Mouse (Mus musculus): Measurements from ENCODE around the gene Glrx5. TPM values are rescaled to one million over a fixed set of nuclear protein-coding genes. Genes with fewer than 3 reads are reported as not detected.
A peak's percentile ranks its signal among the peaks of the same experiment; 100 is the strongest.

Gene Glrx5
- polyA plus RNA-seq, 1 experiment = 69.7 TPM

- Histone ChIP-seq H3K4me3 (ENCODE audit: insufficient read depth, low read length) (no peak overlapping the region), H3K4me1 (ENCODE audit: control insufficient read depth, insufficient read depth, low read length) (no peaks in the 10 kb centered on the region), H3K27ac (ENCODE audit: insufficient read depth, low read length) (no peak overlapping the region)
- TF ChIP-seq POLR2A (IDR thresholded peaks at IDR 0.05; ENCODE audit: extremely low read depth, insufficient read depth, low read length) = no peak
- no peak for TF ChIP-seq CTCF (IDR thresholded peaks at IDR 0.05; ENCODE audit: extremely low read depth, insufficient read depth, low read length)
Observed at GRCm38 (mm10) chr12:105025947-105026586, 6.4 kb upstream of the Glrx5 start.

GRCm38 (mm10) chr12:105027323-105027991 is 5.0 kb upstream of the Glrx5 start:
- H3K4me3 ChIP-seq (ENCODE audit: insufficient read depth, low read length) = no peak overlapping the region
- no peak overlapping the region for H3K27ac ChIP-seq (ENCODE audit: insufficient read depth, low read length)
- peak; percentile 70 for TF ChIP-seq CTCF (IDR thresholded peaks at IDR 0.05; ENCODE audit: extremely low read depth, insufficient read depth, low read length)
- TF ChIP-seq POLR2A (IDR thresholded peaks at IDR 0.05; ENCODE audit: extremely low read depth, insufficient read depth, low read length) = no peak
- H3K4me1 ChIP-seq (ENCODE audit: control insufficient read depth, insufficient read depth, low read length) = no peaks in the 10 kb centered on the region

- no peak overlapping the region for H3K4me3 ChIP-seq (ENCODE audit: insufficient read depth, low read length)
- TF ChIP-seq CTCF (IDR thresholded peaks at IDR 0.05; ENCODE audit: extremely low read depth, insufficient read depth, low read length) (no peak), POLR2A (IDR thresholded peaks at IDR 0.05; ENCODE audit: extremely low read depth, insufficient read depth, low read length) (no peak)
- H3K27ac ChIP-seq (ENCODE audit: insufficient read depth, low read length) = no peak overlapping the region
- H3K4me1 ChIP-seq (ENCODE audit: control insufficient read depth, insufficient read depth, low read length) = no peaks in the 10 kb centered on the region; the same call in 1 of the 2 replicates
Observed at GRCm38 (mm10) chr12:105029890-105030289, 2.6 kb upstream of the Glrx5 start.

- Histone ChIP-seq H3K4me3 (ENCODE audit: insufficient read depth, low read length) (peak overlapping the region; percentile 52), H3K4me1 (ENCODE audit: control insufficient read depth, insufficient read depth, low read length) (no peaks in the 10 kb centered on the region; the same call in 1 of the 2 replicates), H3K27ac (ENCODE audit: insufficient read depth, low read length) (no peak overlapping the region)
- TF ChIP-seq CTCF (IDR thresholded peaks at IDR 0.05; ENCODE audit: extremely low read depth, insufficient read depth, low read length) (no peak), POLR2A (IDR thresholded peaks at IDR 0.05; ENCODE audit: extremely low read depth, insufficient read depth, low read length) (no peak)
Observed at GRCm38 (mm10) chr12:105031081-105032058, 1.1 kb upstream of the Glrx5 start.

GRCm38 (mm10) chr12:105032832-105033775 is 616 bp downstream of the Glrx5 start:
- peak overlapping the region; percentile 81 for H3K4me3 ChIP-seq (ENCODE audit: insufficient read depth, low read length)
- 0 out of 2 replicates have a peak overlapping the region, but pooled peaks have one; percentile 5 for H3K27ac ChIP-seq (ENCODE audit: insufficient read depth, low read length)
- TF ChIP-seq CTCF (IDR thresholded peaks at IDR 0.05; ENCODE audit: extremely low read depth, insufficient read depth, low read length) (no peak), POLR2A (IDR thresholded peaks at IDR 0.05; ENCODE audit: extremely low read depth, insufficient read depth, low read length) (no peak)
- H3K4me1 ChIP-seq (ENCODE audit: control insufficient read depth, insufficient read depth, low read length) = no peaks in the 10 kb centered on the region; the same call in 1 of the 2 replicates

GRCm38 (mm10) chr12:105034130-105034769 is 1.8 kb downstream of the Glrx5 start:
- H3K4me1 ChIP-seq (ENCODE audit: control insufficient read depth, insufficient read depth, low read length) = no peaks in the 10 kb centered on the region; the same call in 1 of the 2 replicates
- H3K27ac ChIP-seq (ENCODE audit: insufficient read depth, low read length) = no peak overlapping the region
- peak overlapping the region; percentile 81; the same call in 1 of the 2 replicates for H3K4me3 ChIP-seq (ENCODE audit: insufficient read depth, low read length)
- no peak for TF ChIP-seq CTCF (IDR thresholded peaks at IDR 0.05; ENCODE audit: extremely low read depth, insufficient read depth, low read length)
- TF ChIP-seq POLR2A (IDR thresholded peaks at IDR 0.05; ENCODE audit: extremely low read depth, insufficient read depth, low read length) = no peak

GRCm38 (mm10) chr12:105038211-105038610 is 5.7 kb downstream of the Glrx5 start:
- no peak overlapping the region for H3K4me3 ChIP-seq (ENCODE audit: insufficient read depth, low read length)
- no peak overlapping the region for H3K27ac ChIP-seq (ENCODE audit: insufficient read depth, low read length)
- no peaks in the 10 kb centered on the region; the same call in 1 of the 2 replicates for H3K4me1 ChIP-seq (ENCODE audit: control insufficient read depth, insufficient read depth, low read length)
- TF ChIP-seq POLR2A (IDR thresholded peaks at IDR 0.05; ENCODE audit: extremely low read depth, insufficient read depth, low read length) = no peak
- no peak for TF ChIP-seq CTCF (IDR thresholded peaks at IDR 0.05; ENCODE audit: extremely low read depth, insufficient read depth, low read length)

- H3K4me3 ChIP-seq (ENCODE audit: insufficient read depth, low read length) = no peak overlapping the region
- H3K4me1 ChIP-seq (ENCODE audit: control insufficient read depth, insufficient read depth, low read length) = no peaks in the 10 kb centered on the region; the same call in 1 of the 2 replicates
- TF ChIP-seq CTCF (IDR thresholded peaks at IDR 0.05; ENCODE audit: extremely low read depth, insufficient read depth, low read length) (no peak), POLR2A (IDR thresholded peaks at IDR 0.05; ENCODE audit: extremely low read depth, insufficient read depth, low read length) (no peak)
- no peak overlapping the region for H3K27ac ChIP-seq (ENCODE audit: insufficient read depth, low read length)
Observed at GRCm38 (mm10) chr12:105038918-105039317, 6.4 kb downstream of the Glrx5 start.
